Mouse (Mus musculus): ENCODE measurements at regions not wholly inside any gene's neighbourhood (a gene's known extent, or its start where the extent isn't known, plus 50 kb on each side); places are given as distances from the start of the nearest gene placed in this dataset.
A peak's percentile ranks its signal among the peaks of the same experiment; 100 is the strongest.

DNA sequence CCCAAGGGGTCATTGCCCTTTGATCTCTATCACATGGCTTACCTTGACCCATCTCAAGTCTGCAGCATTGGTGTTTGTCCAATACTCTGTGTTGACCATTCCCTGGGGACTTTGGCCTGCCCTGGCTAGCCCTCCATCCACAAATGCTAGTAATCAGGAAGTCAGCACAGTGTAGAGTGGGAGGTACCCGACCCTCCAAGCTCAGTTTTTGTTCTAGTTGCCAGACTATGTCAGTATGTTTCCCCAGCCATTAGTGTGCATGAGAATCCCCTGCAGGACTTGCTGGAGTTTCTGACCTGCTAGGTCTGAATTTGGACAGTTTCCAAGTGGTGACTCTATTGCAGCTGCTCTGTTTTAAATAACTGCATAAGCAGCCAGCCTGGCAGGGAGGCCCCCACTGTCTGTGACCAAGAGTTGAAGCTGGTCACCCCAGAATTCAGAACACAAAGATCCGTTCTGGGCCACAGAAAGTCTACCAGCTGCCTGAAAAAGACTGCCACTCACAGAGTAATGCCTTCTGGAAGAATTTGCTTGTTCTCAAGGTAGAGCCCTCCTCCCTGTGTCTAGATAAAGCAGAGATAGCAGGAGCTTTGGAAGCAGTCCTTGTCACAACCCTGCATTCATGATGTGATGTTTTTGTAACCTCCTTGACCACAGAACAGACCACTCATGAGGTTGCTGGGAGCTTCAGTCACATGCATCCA lies 118.0 kb upstream of the Slc22a23 start:
- no peak for DNase-seq (ENCODE audit: low spot score)

DNA sequence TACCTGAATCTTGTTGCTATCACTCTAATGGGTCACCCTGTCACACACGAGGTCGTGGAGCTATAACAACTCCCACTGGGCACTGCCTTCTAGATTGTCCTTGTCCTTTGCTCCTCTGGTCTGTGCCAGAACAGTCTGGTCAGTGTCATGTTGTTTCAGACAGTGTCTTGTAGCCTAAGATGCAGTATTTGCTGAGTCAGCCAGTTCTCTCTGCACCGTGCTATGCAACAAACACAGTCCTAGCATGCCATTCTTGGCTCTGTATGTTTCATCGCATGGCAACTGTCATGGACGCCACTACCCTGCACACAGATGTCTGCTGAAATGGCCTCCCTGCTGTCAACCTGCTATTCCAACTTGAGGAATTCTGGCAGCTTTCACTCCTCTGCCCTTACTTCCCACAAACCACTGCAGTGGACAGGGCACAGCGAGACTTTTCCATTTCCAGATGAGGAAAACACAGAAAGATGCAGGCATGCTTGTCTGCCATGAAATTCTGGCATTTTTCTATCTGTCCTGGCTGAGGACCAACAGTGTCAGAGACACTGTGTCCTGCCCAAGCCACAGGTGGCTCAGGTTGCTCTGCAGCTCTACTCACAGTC lies 117.3 kb upstream of the Slc22a23 start:
- no peak for DNase-seq (ENCODE audit: low spot score)

DNA sequence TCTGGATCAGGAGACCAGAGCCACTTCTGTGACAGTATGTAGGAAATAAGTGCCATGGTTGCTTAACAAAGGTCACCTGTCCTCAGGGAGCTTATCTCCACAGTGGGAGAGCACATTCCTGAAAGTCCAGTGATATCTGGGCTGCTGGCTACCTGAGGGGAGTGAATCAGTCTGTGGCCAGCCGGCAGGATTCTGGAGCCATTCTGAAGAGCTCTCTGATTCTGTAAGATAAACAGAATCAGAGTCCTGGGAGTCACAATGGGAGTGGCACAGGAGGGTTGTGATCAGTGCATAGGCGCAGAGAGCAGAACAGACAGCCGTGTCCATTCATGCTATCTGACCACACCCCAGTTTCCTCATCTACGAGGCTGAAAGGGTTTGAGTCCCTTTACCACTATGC lies 116.0 kb upstream of the Slc22a23 start:
- no peak for DNase-seq (ENCODE audit: low spot score)

DNA sequence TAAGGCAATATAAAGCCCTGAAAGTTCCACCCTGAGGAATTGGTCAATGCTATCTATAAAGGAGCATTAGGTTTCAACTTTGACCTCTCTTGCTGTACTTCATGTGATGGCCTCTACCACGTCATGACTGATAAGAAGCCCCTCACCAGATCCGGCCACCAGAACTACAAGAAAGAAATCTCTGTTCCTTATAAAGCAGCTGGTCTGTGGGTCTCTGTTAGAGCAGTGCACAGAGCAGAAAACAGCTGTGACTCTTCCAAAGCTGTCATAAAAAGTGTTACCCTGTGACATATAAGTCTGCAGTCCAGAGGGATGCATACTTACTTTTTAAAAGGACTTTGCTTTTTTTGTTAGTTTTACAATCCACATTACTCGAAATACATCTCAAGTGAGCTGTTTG lies 111.1 kb upstream of the Slc22a23 start:
- no peak for DNase-seq (ENCODE audit: low spot score)

DNA sequence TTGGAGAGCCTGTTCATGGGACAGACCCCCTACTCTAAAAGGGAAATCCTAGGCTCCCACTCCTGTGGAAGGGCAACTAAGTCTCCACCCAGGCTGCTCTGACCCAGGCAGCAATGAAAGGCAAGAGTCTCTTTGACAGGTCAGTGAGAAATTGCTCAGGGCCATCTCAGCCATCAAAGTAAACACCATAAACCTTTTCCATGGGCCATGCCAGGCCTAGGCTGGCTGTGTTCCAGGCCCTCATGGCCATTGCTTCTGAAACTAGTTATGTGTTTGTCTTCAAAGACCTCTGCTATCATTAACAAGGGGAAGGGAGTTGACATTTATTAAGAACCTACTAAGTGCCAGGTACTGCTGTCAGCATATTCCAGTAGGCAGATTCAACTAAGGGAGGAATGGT lies 101.8 kb upstream of the Slc22a23 start:
- no peak for DNase-seq (ENCODE audit: low spot score)

DNA sequence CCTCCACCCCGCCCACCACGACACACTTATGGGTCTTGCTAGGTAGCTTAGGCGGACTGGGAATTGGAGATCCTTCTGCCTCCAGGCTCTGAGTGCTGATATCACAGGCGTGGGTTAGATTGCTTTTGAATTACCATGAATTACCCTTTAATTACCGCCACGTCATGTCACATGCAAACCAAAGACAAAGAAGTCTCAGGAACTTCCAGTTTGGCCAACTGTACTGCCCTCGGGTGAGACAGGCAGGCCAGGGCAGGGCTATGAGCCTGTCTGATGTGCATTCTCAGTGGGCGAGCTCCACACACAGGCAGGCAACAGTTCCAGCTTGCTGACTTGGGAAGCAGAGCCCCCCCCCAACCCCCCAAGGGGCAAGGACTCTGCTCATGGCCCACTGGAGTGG lies 101.3 kb upstream of the Slc22a23 start:
- no peak for DNase-seq (ENCODE audit: low spot score)

DNA sequence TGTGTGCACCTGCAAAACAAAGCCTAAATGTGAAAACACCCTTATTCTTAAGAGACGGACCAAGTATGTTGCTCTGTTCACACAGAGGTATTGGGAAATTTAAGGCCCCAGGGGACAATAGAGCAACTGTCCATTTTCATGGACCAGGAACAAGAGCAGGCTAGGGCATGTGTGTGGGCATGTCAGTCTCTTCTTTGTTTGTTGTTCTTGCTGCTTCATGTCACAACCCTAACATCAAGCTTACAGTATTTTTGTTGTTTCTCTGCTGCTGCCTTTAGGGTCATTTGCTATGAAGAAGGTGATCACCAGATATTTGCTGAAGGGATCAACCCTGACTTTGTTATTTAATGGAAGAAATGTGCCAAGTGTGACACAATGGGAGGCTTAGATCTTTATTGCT lies 96.4 kb upstream of the Slc22a23 start:
- no peak for DNase-seq (ENCODE audit: low spot score)

DNA sequence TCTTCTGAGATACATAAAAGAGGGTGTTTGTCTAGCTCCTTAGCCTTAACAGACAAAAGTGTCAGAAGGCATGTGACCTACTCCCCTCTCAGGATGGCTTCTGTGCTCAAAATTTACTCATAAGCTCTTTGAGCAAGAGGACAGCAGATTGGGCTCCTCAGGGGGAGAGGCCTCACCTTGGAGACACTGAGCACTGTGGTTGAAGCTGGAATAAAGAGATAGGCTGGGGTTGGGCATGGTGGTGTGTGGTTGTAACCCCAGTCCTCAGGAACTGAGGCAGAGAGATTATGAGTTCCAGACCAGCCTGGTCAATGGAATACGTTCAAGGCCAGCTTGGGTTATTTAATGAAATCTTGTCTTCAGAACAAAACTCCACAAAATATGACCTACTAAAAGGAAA lies 82.5 kb upstream of the Slc22a23 start:
- DNase-seq (ENCODE audit: low spot score): no peak

DNA sequence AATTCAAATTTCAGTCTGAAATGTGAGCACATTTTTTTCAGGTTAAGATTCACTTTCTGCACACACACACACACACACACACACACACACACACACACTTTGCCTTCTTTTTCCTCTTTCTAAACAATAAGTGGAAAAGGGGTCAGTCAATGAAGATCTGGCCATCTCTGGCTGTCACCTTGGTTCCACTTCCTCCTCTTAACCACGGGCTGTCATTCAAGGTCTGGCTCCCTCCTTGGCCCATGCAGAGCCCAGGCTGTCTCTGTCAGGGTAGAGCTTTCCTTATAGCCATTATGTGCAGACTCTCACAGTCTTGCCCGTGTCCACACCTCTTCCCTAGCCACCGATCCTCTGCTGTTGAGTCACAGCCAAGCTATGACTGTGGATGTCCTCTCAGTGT lies 79.9 kb upstream of the Slc22a23 start:
- DNase-seq (ENCODE audit: low spot score): no peak

DNA sequence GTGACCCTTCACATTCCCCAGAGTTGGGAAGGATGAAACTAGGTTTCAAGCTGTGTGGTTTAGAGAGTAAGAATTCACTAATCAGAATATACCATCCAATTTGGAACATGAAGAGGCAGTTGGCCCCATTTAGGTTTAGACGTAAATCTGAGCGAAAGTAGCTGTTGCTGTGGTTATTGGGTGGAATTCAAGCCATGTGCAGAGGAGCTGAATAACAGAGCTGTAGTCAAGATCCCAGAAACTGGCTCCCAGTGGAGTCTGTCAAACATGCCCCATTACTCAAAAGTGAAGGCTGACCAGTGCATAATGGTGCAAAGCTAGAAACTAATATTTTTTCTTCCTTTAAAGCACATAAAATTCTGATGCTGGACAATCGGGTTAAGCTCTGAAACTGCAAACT lies 76.7 kb upstream of the Slc22a23 start:
- peak; percentile 5 for DNase-seq (ENCODE audit: low spot score)

DNA sequence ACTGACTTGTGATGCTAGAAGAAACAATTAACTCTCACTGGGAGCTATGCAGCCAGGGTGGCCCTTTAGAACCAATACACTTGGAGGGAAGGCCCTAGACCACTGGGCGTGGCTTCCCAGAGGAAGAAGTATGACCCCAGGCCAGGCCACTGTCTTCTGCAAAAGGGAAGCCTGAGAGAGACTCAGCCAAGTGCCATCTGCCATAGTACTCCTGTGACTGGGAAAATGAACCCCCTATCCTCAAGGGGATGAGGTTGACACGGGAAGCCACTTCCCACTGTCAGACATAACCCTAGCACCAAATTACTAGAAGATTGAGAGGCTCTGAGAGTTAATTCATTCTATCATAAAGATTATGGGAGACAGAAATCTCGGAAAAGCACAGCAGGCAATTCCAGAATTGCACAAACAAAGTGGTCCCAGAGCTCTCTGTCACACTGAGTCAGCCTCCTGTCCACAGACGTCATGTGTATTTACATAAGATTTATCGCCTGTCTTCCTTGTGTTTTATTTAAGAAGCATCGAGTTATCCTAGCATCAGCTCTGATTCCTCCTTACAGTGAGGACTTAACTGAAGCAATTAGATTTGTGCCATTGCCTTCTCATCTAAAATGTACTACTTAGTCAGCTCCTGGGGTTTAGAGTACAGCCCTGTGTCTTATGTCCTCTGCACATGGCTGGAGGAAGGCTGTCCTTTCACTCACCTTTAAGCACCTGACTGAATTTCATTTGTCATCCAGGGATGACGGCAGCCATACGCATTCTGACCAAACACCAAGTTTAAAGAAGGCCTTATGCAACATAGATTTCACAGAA lies 75.6 kb upstream of the Slc22a23 start:
- no peak for DNase-seq (ENCODE audit: low spot score)

DNA sequence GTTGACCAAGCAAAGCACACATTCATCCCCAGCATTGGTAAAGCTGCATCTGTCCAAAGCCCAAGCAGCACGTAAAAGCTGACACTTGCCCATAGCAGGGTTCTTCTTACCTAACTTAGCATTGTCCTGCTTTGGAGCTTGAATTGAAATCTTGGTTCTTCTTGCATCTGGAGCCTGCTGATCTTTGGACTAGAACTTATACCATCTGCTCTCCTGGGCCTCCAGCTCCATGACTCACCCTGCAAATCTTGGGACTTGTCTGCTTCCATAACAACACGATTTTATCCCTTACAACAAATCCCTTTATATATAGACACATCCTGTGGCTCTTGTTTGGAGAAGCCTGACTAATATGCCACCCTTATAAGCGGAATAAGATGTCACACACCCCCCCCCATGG lies 74.1 kb upstream of the Slc22a23 start:
- no peak for DNase-seq (ENCODE audit: low spot score)

DNA sequence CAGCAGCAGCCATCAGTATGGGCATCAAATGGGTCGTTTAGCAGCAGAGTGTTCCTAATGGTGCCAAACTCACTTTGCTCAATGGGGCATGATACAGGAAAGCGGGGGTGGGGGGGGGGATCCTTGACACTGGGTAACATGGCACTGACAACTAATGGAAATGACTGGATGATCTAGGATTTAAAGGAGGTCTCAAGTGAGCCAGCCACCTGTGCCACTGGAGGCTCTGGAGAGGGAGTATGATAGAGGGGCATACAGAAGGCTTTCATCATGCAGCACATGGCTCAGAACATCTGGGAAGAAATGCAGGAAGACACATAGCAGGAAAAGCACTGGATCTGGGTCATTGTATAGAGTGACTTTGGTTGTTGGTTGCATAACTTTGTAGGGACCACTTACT lies 71.6 kb upstream of the Slc22a23 start:
- DNase-seq (ENCODE audit: low spot score): no peak

DNA sequence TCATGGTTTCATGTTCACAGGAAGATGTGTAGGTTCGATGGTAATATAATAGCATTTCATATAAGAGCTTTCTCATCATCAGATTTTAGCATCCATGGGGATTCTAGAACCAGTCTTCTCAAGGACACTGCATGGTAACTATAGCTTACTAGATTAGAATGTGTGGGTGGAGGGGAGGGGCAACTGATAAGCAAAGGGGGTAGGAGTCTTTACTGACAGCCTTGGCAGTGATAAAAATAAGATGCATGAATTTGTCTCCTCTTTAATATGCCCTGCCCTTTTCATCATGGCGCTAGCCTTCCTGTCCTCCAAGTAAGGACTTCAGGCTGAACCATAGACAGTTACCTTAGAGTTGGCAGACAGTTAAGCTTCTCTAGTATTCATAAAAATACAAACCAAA lies 69.6 kb upstream of the Slc22a23 start:
- DNase-seq (ENCODE audit: low spot score): no peak

DNA sequence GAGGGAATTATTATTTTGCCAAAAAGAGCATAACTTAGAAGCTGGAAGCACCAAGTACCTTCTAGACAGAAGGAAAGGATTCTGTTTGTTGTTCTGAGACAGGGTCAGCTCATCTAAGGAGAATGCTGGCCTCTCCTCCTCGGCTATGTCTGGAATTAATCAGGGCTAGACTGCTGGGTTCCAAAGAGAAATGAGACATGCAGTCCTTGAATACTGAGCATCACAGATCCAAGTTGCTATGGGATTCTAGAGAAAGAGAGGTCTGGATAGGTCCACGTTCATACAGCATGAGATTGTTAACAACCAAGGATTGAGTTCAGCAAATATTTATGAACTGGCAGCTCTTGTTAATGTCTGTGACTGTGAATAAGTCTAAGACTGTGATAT lies 63.7 kb upstream of the Slc22a23 start:
- peak; percentile 50 for DNase-seq (ENCODE audit: low spot score)

DNA sequence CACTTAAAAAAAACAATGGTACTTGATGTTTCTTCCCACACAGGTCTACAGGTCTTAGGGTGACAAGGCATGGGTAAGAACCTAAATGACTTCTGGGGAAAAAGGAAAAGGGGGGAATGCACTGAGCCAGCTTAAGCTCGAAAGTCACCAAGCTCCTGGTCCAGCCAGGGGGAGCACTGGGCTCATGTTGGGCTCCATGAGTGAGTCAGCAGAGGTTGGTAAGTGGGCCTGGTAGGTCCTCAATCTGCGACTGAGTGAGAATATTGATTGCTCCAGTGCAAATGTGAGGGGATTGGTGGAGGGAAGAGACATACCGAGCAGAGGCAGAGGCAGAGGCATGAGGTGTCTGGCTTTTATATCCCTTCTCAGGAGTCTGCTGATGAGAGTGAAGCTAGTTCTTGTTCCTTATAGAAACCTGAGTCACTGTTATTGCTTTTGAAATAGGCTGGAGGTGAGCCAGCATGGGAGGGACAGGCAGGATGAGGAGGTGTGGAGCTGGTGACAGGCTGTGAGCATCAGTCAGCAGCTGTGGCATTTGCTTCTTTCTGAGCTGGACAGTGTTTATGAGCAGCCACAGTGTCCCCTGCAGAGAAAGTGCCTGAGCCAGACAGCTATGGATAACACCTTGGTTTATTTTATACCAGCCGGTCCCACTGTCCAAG lies 63.2 kb upstream of the Slc22a23 start:
- DNase-seq (ENCODE audit: low spot score): no peak

DNA sequence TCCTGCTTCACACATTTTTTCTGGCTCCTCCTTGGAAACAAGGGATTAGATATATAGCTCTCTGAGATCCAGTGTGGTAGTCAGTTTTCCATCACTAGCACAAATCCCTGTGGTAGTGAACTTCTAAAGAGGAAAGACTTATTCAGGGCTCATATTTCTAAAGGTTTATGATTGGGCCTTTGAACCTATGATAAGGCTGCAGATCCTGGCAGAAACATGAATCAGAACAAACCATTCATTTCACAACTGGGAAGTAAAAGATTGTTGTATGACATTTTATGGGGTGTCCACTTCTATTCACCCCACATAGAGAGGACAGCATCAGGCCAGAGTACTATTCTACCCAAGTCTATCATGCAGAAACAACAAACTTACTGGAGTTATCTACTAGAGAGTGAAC lies 61.3 kb upstream of the Slc22a23 start:
- no peak for DNase-seq (ENCODE audit: low spot score)

DNA sequence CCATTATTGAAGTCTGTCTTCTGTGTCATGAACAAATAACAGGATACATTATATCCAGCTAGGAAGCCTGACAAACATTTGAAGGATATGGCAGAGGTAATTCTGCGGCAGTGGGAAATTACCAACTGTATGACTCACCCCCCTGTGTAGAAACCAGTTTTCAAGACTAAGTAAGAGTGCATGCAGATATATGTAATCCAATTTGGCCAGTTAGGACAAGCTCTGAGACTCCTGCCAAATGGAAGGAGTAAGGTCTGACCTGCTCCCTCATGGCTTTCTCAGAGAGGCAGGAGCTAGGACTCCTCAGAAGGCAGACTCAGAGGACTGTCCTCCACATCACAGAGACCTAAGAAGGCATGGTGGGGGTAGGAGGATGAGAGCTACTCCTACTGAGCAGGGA lies 57.6 kb upstream of the Slc22a23 start:
- no peak for DNase-seq (ENCODE audit: low spot score)

DNA sequence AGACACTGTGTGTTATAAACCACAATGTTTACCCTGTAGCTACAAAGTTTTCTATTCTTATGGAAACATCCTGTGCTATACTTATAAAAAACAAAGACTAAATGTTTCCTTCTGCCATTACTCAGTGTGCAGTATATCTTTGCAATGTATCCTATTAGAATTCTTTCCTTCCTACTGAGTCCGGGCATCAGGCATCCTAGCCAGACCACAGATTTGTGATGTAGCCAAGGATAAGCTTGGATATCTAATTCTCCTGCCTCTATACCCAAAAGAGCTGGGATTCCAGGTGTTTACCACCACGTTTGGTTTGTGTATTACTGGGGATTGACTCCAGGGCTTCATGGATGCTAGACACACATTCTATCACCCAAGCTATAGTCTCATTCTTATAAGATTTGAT lies 56.0 kb upstream of the Slc22a23 start:
- no peak for DNase-seq (ENCODE audit: low spot score)

DNA sequence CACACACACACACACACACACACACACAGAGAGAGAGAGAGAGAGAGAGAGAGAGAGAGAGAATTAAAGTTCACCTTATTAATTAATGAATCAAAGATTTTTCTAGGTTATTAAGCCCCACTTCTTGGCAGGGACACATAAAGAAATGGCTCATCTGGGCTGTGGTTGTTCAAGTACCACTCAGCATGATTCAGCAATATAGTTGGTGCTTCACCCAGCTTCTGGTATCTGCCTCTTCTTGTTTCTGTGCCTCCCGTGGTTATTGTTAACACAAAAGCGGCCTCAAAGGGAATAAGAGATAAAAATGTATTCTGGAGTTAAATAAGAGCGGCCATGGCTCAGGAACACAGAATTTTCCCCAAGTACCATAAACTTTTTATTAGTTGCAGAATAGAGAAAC lies 53.9 kb upstream of the Slc22a23 start:
- no peak for DNase-seq (ENCODE audit: low spot score)

DNA sequence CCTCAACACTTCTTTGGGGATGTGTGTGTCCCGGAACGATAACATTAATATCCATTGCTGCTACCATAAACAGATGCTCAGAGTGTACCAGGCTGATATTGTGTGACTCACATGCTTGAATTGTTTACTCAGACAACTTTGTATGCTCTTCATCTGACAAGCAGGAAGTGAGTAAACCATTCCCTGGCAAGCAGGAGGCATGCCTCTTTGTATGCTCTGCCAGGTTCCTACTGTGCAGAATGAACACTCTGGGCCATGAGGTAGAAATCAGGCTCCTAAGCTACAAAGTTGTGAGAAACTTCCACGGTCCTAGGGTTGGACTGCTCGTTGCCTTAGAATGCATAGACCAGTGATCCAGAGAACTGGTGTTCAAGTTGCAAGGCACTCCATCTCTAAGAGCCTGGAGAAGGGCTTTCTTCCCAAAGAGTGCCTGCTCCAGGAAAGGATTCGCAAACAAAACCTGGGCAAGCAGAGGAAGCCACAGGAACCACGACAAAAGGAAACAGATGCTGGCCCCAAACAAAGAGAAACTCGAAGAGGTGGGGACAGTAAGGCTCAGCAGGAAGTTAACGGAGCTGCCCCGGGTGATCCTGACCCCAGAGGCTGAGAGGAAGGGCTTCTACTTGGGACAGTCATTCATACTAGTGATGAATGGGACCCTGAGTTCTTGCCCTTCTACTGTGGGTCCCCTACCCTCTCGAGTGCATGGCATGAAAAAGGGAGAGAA lies 53.2 kb upstream of the Slc22a23 start:
- DNase-seq (ENCODE audit: low spot score): peak; percentile 17

DNA sequence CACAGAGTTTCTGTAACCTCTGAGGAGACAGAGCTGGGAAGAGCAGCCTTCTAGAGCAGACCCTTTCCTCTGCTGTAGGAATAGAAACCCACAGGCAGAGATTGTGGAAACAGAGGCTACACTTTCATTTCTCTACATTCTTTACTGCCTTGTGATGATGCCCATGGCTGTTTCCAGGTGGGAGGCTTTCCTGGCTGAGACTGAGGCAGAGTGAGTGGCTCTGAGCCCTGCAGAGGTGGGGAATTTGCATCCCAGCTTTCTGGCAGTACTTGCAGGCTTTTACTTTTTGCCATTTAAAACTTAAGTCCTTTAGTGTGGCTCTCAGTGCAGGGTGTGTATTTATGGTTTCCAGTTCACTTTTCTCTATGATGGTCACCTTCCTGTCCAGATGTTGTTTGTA lies 50.5 kb upstream of the Slc22a23 start:
- no peak for DNase-seq (ENCODE audit: low spot score)

All from embryo, embryonic 10.5 days (tissue).